ENCODE assay signal across 19 mouse cellular contexts in the genomic region with DNA sequence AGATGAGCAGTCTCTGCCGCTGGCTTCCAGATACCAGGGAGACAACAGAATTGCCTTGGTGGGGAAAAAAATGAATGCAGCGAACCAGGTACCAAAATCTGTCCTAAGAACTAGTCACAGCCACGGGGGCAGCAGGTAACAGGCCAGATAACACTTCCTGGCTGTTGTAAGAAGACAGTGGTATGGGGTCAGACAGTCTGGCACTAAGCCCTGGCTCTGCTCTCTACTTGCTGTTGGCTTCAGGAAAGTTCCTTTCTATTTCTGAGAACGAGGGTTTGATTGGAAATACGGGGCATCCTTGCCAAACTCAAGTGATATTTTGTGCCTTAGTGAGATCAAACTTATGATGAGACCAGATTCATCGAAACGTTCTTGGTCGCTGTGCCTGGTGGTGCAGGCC.
A peak's percentile ranks its signal among the peaks of the same experiment; 100 is the strongest.
DNase-seq lines count a peak whose midpoint lies in the region; ATAC-seq and TF ChIP-seq lines count a peak whose summit lies in the region.
"Had no signal": no experiment of that assay in that cellular context is flagged by ENCODE, and none has a peak within 500 bp of the region (broad histone marks: within the 10 kb centered on the region; RNA-seq: fewer than 3 reads in every experiment).

No protein-coding gene starts in this region.

- no peak overlapping the region for H3K4me2 ChIP-seq in kidney, embryonic 16.5 days (replicated peaks; ENCODE audit: low read depth, low read length)
- H3K4me2 ChIP-seq in neural tube, embryonic 15.5 days: no peak overlapping the region
- H3K4me2 ChIP-seq: embryonic facial prominence, embryonic 12.5 days; forebrain, embryonic 13.5 days; forebrain, embryonic 15.5 days had no signal

- no peaks in the 10 kb centered on the region for H3K27me3 ChIP-seq in kidney, adult 2 months (replicated peaks; ENCODE audit: control insufficient read depth, insufficient read depth, low read length)
- no peaks in the 10 kb centered on the region for H3K27me3 ChIP-seq in kidney, embryonic 16.5 days (ENCODE audit: insufficient read depth, low read length)
- H3K27me3 ChIP-seq in neural tube, embryonic 15.5 days (replicated peaks): 0 out of 2 replicates have a peak, but pooled peaks cover 2% of the 10 kb centered on the region
- H3K27me3 ChIP-seq: embryonic facial prominence, embryonic 12.5 days; forebrain, embryonic 13.5 days; forebrain, embryonic 15.5 days had no signal

- peak; percentile 51 to 59 for DNase-seq in cerebellum, postnatal 14 days
- no peak for DNase-seq in cerebellum, adult 11 months
- DNase-seq in kidney, adult 2 months: peak; percentile 15
- DNase-seq in lung, postnatal 36 days: peak; percentile 3
- DNase-seq in lung, postnatal 25 days (ENCODE audit: low spot score): no peak
- DNase-seq: adrenal gland, adult 2 months; adrenal gland, postnatal 10 days; adrenal gland, postnatal 25 days; cerebellum, adult 11-12 months; cerebellum, adult 2 months; cerebellum, adult 9-10 months; cerebellum, postnatal 25 days; embryo, embryonic 11 days; forebrain, postnatal 0 days had no signal

- no peak for ATAC-seq in kidney, embryonic 16.5 days (ENCODE audit: low FRiP score, low TSS enrichment)
- no peak for ATAC-seq in neural tube, embryonic 15.5 days (ENCODE audit: low FRiP score)
- ATAC-seq: forebrain, embryonic 13.5 days; forebrain, embryonic 15.5 days; forebrain, postnatal 0 days had no signal

- no peak overlapping the region for H3K27ac ChIP-seq in kidney, adult 2 months (ENCODE audit: insufficient read depth, low read depth, low read length)
- H3K27ac ChIP-seq in kidney, embryonic 16.5 days (ENCODE audit: low read length): no peak overlapping the region
- no peak overlapping the region for H3K27ac ChIP-seq in neural tube, embryonic 15.5 days (replicated peaks)
- H3K27ac ChIP-seq: embryonic facial prominence, embryonic 12.5 days; forebrain, embryonic 13.5 days; forebrain, embryonic 15.5 days had no signal

- 77% methylated on average over 8 of the region's 8 CpGs for WGBS in kidney, adult 2 months
- 80% methylated on average over 8 of the region's 8 CpGs for WGBS in kidney, embryonic 16.5 days
- WGBS in neural tube, embryonic 15.5 days: 68% methylated on average over 8 of the region's 8 CpGs

- no peaks in the 10 kb centered on the region for H3K36me3 ChIP-seq in kidney, adult 2 months (ENCODE audit: control insufficient read depth, insufficient read depth, low read length)
- H3K36me3 ChIP-seq in kidney, embryonic 16.5 days (ENCODE audit: insufficient read depth, low read length): no peaks in the 10 kb centered on the region
- H3K36me3 ChIP-seq in neural tube, embryonic 15.5 days: no peaks in the 10 kb centered on the region
- H3K36me3 ChIP-seq: embryonic facial prominence, embryonic 12.5 days; forebrain, embryonic 15.5 days had no signal

- no peak for TF ChIP-seq CTCF in kidney, adult 2 months (conservative IDR thresholded peaks at IDR 0.05; ENCODE audit: insufficient read depth, insufficient read length, low read depth, low read length)

- no peak overlapping the region for H3K4me3 ChIP-seq in kidney, adult 2 months (ENCODE audit: insufficient read depth, low read depth, low read length)
- H3K4me3 ChIP-seq in kidney, embryonic 16.5 days (ENCODE audit: low read length): no peak overlapping the region
- no peak overlapping the region for H3K4me3 ChIP-seq in neural tube, embryonic 15.5 days (replicated peaks)
- H3K4me3 ChIP-seq: embryonic facial prominence, embryonic 12.5 days; forebrain, embryonic 13.5 days; forebrain, embryonic 15.5 days had no signal

- TF ChIP-seq POLR2A in kidney, adult 2 months (IDR thresholded peaks at IDR 0.05; ENCODE audit: low read depth, low read length): no peak

- H3K9ac ChIP-seq in kidney, embryonic 16.5 days (replicated peaks; ENCODE audit: low read length): no peak overlapping the region
- no peak overlapping the region for H3K9ac ChIP-seq in neural tube, embryonic 15.5 days (replicated peaks)
- H3K9ac ChIP-seq: embryonic facial prominence, embryonic 12.5 days; forebrain, embryonic 13.5 days; forebrain, embryonic 15.5 days; forebrain, postnatal 0 days had no signal

- no peaks in the 10 kb centered on the region for H3K9me3 ChIP-seq in kidney, embryonic 16.5 days (ENCODE audit: low read length)
- H3K9me3 ChIP-seq in neural tube, embryonic 15.5 days (replicated peaks): no peaks in the 10 kb centered on the region
- H3K9me3 ChIP-seq: embryonic facial prominence, embryonic 12.5 days; forebrain, embryonic 13.5 days; forebrain, embryonic 15.5 days had no signal

- no peaks in the 10 kb centered on the region for H3K4me1 ChIP-seq in kidney, adult 2 months (ENCODE audit: control insufficient read depth, insufficient read depth, low read length)
- H3K4me1 ChIP-seq in kidney, embryonic 16.5 days (ENCODE audit: insufficient read depth, low read length): peaks cover 8% of the 10 kb centered on the region
- peaks cover 4% of the 10 kb centered on the region; the same call in 1 of the 2 replicates for H3K4me1 ChIP-seq in neural tube, embryonic 15.5 days
- H3K4me1 ChIP-seq: forebrain, embryonic 15.5 days had no signal

Comparison
In these comparisons a context has a peak if more than half of its experiments do, and no peak if none do; other contexts are left out.
1. DNase-seq: peak in cerebellum, postnatal 14 days (2 of 2), kidney, adult 2 months (single experiment) and lung, postnatal 36 days (single experiment); none in cerebellum, adult 11 months (single experiment) and lung, postnatal 25 days (single experiment).